Mouse (Mus musculus): ENCODE data around the gene Ccser1.

DNA sequence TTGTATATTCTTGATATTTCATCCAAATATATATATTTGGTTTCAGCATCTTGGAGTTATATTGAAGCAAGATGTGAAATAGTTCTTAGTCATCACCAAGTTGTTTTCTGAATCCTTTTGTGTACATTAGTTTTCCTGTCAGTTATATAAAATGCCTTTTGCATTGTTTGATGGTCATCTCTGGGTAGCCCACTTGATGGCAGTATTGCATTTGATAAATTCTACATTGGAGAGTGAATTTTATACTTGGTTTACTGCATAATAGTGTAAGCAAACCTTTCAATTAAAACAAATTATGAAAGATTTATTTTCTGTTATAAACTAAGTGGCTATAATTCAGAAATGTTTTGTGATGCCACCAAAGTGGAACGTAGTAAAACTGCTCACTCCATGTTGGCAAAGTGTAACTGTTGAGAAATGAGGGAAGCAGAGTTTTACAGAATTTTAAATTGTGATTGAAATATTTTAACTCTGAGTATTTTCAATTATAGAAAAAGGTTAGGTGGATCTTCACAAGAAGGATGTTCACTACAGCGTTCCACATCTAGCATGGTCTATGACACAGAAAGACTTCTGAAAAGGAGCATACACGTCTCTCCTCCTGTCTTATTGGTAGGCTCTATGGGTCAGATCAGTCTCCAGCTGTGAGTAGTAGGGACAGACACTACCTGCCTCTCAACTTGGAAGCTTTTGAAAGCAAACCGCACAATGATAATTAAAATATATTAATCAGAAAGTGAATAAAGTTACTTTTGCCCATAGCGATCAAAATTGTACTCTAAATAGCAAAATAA is 167.1 kb downstream of the Ccser1 start:
- TF ChIP-seq MAFK (IDR thresholded peaks at IDR 0.05; ENCODE audit: insufficient read depth, low read depth, low read length) (no peak), ZNF384 (IDR thresholded peaks at IDR 0.05; ENCODE audit: low read depth, low read length) (no peak)

Measured in ES-E14 (cell line).